Mouse (Mus musculus): ENCODE data around the gene Lce1g. TPM values are rescaled to one million over a fixed set of nuclear protein-coding genes. Genes with fewer than 3 reads are reported as not detected.

Gene Lce1g
- polyA plus RNA-seq, 1 experiment from 2014 or later: not detected

- H3K27ac ChIP-seq (ENCODE audit: low read length): no peak overlapping the region
- H3K9me3 ChIP-seq (replicated peaks; ENCODE audit: control insufficient read depth, low read length): no peaks in the 10 kb centered on the region
- H3K36me3 ChIP-seq (ENCODE audit: control insufficient read depth, insufficient read depth): no peaks in the 10 kb centered on the region
- H3K4me3 ChIP-seq (ENCODE audit: low read depth, low read length): no peak overlapping the region
- no peaks in the 10 kb centered on the region for H3K4me1 ChIP-seq (ENCODE audit: control insufficient read depth, low read depth, low read length)
- no peak for ATAC-seq (ENCODE audit: low read depth)
- no peak overlapping the region for H3K9ac ChIP-seq (ENCODE audit: low read depth, low read length)
- H3K27me3 ChIP-seq (ENCODE audit: control insufficient read depth, insufficient read depth, low read depth, low read length): no peaks in the 10 kb centered on the region
- no peak overlapping the region for H3K4me2 ChIP-seq (ENCODE audit: low read depth, low read length)
Observed at GRCm38 (mm10) chr3:92715122-92715521, 37.0 kb downstream of the Lce1g start.

- ATAC-seq (ENCODE audit: low read depth): no peak
- H3K4me3 ChIP-seq (ENCODE audit: low read depth, low read length): no peak within 1 kb of the TSS
- no peak within 1 kb of the TSS for H3K9ac ChIP-seq (ENCODE audit: low read depth, low read length)
- H3K36me3 ChIP-seq (ENCODE audit: control insufficient read depth, insufficient read depth): no peaks in the 10 kb centered on the region
- H3K9me3 ChIP-seq (replicated peaks; ENCODE audit: control insufficient read depth, low read length): no peaks in the 10 kb centered on the region
- WGBS (ENCODE audit: insufficient replicate concordance): 58% methylated on average over 2 of the region's 2 CpGs
- no peaks in the 10 kb centered on the region for H3K4me1 ChIP-seq (ENCODE audit: control insufficient read depth, low read depth, low read length)
- no peaks in the 10 kb centered on the region for H3K27me3 ChIP-seq (ENCODE audit: control insufficient read depth, insufficient read depth, low read depth, low read length)
- H3K4me2 ChIP-seq (ENCODE audit: low read depth, low read length): no peak within 1 kb of the TSS
- H3K27ac ChIP-seq (ENCODE audit: low read length): no peak within 1 kb of the TSS
Observed at GRCm38 (mm10) chr3:92708974-92709373, 43.2 kb downstream of the Lce1g start, which contains the start of gene Lce1e. TSS of gene Lce1e (minus strand) at chr3:92709074.

Other genes starting within 250 kb of the Lce1g start
- gene 2310046K23Rik, start 217.8 kb downstream of the Lce1g start, polyA plus RNA-seq (2015; fragmentation: Nextera tagmentation; extraction: Ambion mirVana): not detected in 2 replicates
- gene Ivl, start 178.6 kb downstream of the Lce1g start, polyA plus RNA-seq (2015; fragmentation: Nextera tagmentation; extraction: Ambion mirVana): not detected in 2 replicates
- gene Smcp, start 163.3 kb downstream of the Lce1g start, polyA plus RNA-seq (2015; fragmentation: Nextera tagmentation; extraction: Ambion mirVana): 0.13 and 0.24 TPM in 2 replicates
- not detected in 2 replicates for gene 2210017I01Rik, start 144.8 kb downstream of the Lce1g start, polyA plus RNA-seq (2015; fragmentation: Nextera tagmentation; extraction: Ambion mirVana)
- 0.11 TPM in 1 of 2 replicates, not detected in the other for gene Lce6a, start 130.7 kb downstream of the Lce1g start, polyA plus RNA-seq (2015; fragmentation: Nextera tagmentation; extraction: Ambion mirVana)
- gene Lce1a1, start 104.0 kb downstream of the Lce1g start, polyA plus RNA-seq (2015; fragmentation: Nextera tagmentation; extraction: Ambion mirVana): not detected in 2 replicates
- gene Lce1b, start 95.4 kb downstream of the Lce1g start, polyA plus RNA-seq (2015; fragmentation: Nextera tagmentation; extraction: Ambion mirVana): not detected in 2 replicates
- gene Lce1a2, start 82.0 kb downstream of the Lce1g start, polyA plus RNA-seq (2015; fragmentation: Nextera tagmentation; extraction: Ambion mirVana): not detected in 2 replicates
- gene Lce1c, start 73.1 kb downstream of the Lce1g start, polyA plus RNA-seq (2015; fragmentation: Nextera tagmentation; extraction: Ambion mirVana): not detected in 2 replicates
- not detected in 2 replicates for gene Lce1d, start 65.1 kb downstream of the Lce1g start, polyA plus RNA-seq (2015; fragmentation: Nextera tagmentation; extraction: Ambion mirVana)
- not detected in 2 replicates for gene Lce1e, start 43.3 kb downstream of the Lce1g start, polyA plus RNA-seq (2015; fragmentation: Nextera tagmentation; extraction: Ambion mirVana)
- gene Lce1f, start 32.0 kb downstream of the Lce1g start, polyA plus RNA-seq (2015; fragmentation: Nextera tagmentation; extraction: Ambion mirVana): not detected in 2 replicates
- gene Gm38119, start 13.2 kb downstream of the Lce1g start, polyA plus RNA-seq (2015; fragmentation: Nextera tagmentation; extraction: Ambion mirVana): not detected in 2 replicates
- not detected in 2 replicates for gene Lce1h, start 12.7 kb upstream of the Lce1g start, polyA plus RNA-seq (2015; fragmentation: Nextera tagmentation; extraction: Ambion mirVana)
- gene Lce1i, start 26.6 kb upstream of the Lce1g start, polyA plus RNA-seq (2015; fragmentation: Nextera tagmentation; extraction: Ambion mirVana): not detected in 2 replicates
- gene Lce1j, start 38.2 kb upstream of the Lce1g start, polyA plus RNA-seq (2015; fragmentation: Nextera tagmentation; extraction: Ambion mirVana): not detected in 2 replicates
- gene Lce1k, start 55.6 kb upstream of the Lce1g start, polyA plus RNA-seq (2015; fragmentation: Nextera tagmentation; extraction: Ambion mirVana): not detected in 2 replicates
- not detected in 2 replicates for gene Kprp, start 74.9 kb upstream of the Lce1g start, polyA plus RNA-seq (2015; fragmentation: Nextera tagmentation; extraction: Ambion mirVana)
- not detected in 2 replicates for gene Lce1l, start 98.9 kb upstream of the Lce1g start, polyA plus RNA-seq (2015; fragmentation: Nextera tagmentation; extraction: Ambion mirVana)
- gene 2310050C09Rik, start 117.9 kb upstream of the Lce1g start, polyA plus RNA-seq (2015; fragmentation: Nextera tagmentation; extraction: Ambion mirVana): not detected in 2 replicates
- gene Lce3a, start 173.9 kb upstream of the Lce1g start, polyA plus RNA-seq (2015; fragmentation: Nextera tagmentation; extraction: Ambion mirVana): not detected in 2 replicates
- not detected in 2 replicates for gene Lce3b, start 180.6 kb upstream of the Lce1g start, polyA plus RNA-seq (2015; fragmentation: Nextera tagmentation; extraction: Ambion mirVana)
- not detected in 2 replicates for gene Lce3c, start 192.1 kb upstream of the Lce1g start, polyA plus RNA-seq (2015; fragmentation: Nextera tagmentation; extraction: Ambion mirVana)
- not detected in 2 replicates for gene Lce3d, start 205.1 kb upstream of the Lce1g start, polyA plus RNA-seq (2015; fragmentation: Nextera tagmentation; extraction: Ambion mirVana)
- not detected in 2 replicates for gene Lce3e, start 214.7 kb upstream of the Lce1g start, polyA plus RNA-seq (2015; fragmentation: Nextera tagmentation; extraction: Ambion mirVana)
- gene Lce3f, start 239.9 kb upstream of the Lce1g start, polyA plus RNA-seq (2015; fragmentation: Nextera tagmentation; extraction: Ambion mirVana): not detected in 2 replicates

Measured in liver, embryonic 16.5 days (tissue).